Mouse (Mus musculus) bone marrow, adult 2 months (tissue): Measurements from ENCODE around the gene Pcyox1.

Experiments
- CTCF ChIP-seq: fragments of 200-500 bp; IDR thresholded peaks from 2 replicates; pipeline ENCODE4 v1.5.1; 2011; ENCODE audit warnings: low read length, control low read depth; ENCODE audit not compliant: control insufficient read depth, insufficient read depth
- POLR2A ChIP-seq: fragments of 200-500 bp; IDR thresholded peaks from 2 replicates; pipeline ENCODE4 v1.6.1; 2011; ENCODE audit warnings: low read depth, mild to moderate bottlenecking, control low read depth, low read length, borderline replicate concordance; ENCODE audit not compliant: control insufficient read depth

DNA sequence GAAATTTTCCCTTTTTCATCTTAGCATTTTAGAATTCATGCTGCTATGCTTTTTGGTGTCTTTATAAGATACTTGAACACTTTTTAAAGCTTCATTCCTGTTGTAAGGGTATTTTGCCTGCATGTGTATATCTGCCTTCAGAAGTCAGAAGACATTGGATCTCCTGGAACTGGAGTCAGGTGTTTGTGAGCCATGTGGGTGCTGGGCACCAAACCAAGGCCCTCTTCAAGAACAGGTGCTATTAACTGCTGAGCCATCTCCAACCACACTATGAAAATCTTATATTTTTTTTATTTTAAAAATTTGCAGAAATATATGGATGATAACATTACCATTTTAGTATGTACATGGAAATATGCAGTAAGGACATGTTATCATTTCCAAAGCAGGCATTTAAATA is 9.4 kb upstream of the Pcyox1 start:
- TF ChIP-seq CTCF (no peak), POLR2A (no peak)
